Mouse (Mus musculus) stomach, embryonic 16.5 days (tissue): ENCODE data around the gene Rnf213. TPM values are rescaled to one million over a fixed set of nuclear protein-coding genes. Genes with fewer than 3 reads are reported as not detected.
"Not testable (repeated sequence)": the region's sequence is repeated elsewhere in the genome, so short reads cannot be mapped to it uniquely, and the experiment has no call there.

Experiments
- ATAC-seq: fragments of 200-750 bp; cut with Nextera tagmentation; 2 replicates; pipeline ENCODE4 v1.8.0; 2017; ENCODE audit warnings: moderate number of reproducible peaks, moderate TSS enrichment; ENCODE audit not compliant: insufficient read depth, low FRiP score
- H3K27ac ChIP-seq: fragments of 300-500 bp; sonication (generic); 2 replicates; pipeline ENCODE4 v1.5.1; 2014; ENCODE audit warnings: low read length
- H3K27me3 ChIP-seq: fragments of 300-500 bp; sonication (generic); 2 replicates; pipeline ENCODE4 v1.6.1; 2014; ENCODE audit warnings: low read length, control low read depth, mixed read lengths; ENCODE audit not compliant: control insufficient read depth, insufficient read depth
- H3K36me3 ChIP-seq: fragments of 300-500 bp; sonication (generic); 2 replicates; pipeline ENCODE4 v1.6.1; 2014; ENCODE audit warnings: low read length; ENCODE audit not compliant: control insufficient read depth, insufficient read depth
- H3K4me1 ChIP-seq: fragments of 300-500 bp; sonication (generic); 2 replicates; pipeline ENCODE4 v1.6.1; 2014; ENCODE audit warnings: low read length, control low read depth, mixed read lengths; ENCODE audit not compliant: control insufficient read depth, insufficient read depth
- H3K4me2 ChIP-seq: fragments of 300-500 bp; sonication (generic); 2 replicates; pipeline ENCODE4 v1.6.1; 2014; ENCODE audit warnings: low read depth, low read length, mixed read lengths
- H3K4me3 ChIP-seq: fragments of 300-500 bp; sonication (generic); replicated peaks from 2 replicates; pipeline ENCODE4 v1.5.1; 2014; ENCODE audit warnings: mild to moderate bottlenecking, low read length
- H3K9ac ChIP-seq: fragments of 300-500 bp; sonication (generic); 2 replicates; pipeline ENCODE4 v1.6.1; 2014; ENCODE audit warnings: low read length
- H3K9me3 ChIP-seq: fragments of 300-500 bp; sonication (generic); replicated peaks from 2 replicates; pipeline ENCODE4 v1.6.1; 2016; ENCODE audit warnings: low read length, control low read depth; ENCODE audit not compliant: control insufficient read depth
- WGBS: fragments of 180-500 bp; shearing (Covaris S2); extraction: QIAGEN DNeasy Blood & Tissue Kit; methylation state at CpG from one replicate; pipeline ENCODE4 v1.1.7; 2014; 5-methylcytosine and 5-hydroxymethylcytosine counted together
- polyA plus RNA-seq: library from polyadenylated mRNA; unstranded; fragments of >200 nt; fragmentation: Nextera tagmentation; extraction: Ambion mirVana; gene quantifications from 2 replicates; pipeline ENCODE4 v1.2.1, GENCODE M21; 2015

Rnf213 gene
- polyA plus RNA-seq, 1 experiment from 2014 or later = 7.3 TPM

DNA sequence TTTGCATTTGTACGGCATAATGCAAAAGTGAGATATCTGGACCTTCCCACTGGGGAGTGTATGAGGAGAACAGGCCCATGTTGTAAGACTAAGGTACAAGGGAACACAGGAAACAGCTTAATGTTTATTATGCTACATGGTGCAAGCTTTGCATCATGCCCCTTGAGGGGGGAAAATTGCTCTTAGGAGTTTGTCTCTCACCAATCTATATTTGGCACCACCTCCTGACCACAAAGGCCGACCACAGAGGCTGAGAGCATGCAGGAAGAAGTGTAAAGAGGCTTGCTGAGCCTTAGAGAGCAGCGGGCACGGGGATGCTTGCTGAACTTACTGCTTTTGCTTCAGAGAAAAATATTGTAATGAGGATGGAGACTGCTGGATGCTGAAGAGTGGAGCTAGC, 8.0 kb upstream of the Rnf213 start:
- no peaks in the 10 kb centered on the region for H3K27me3 ChIP-seq
- H3K4me2 ChIP-seq = no peak overlapping the region
- WGBS = 71% methylated on average over 4 of the region's 4 CpGs
- no peak for ATAC-seq
- H3K9me3 ChIP-seq = no peaks in the 10 kb centered on the region
- no peak overlapping the region for H3K4me3 ChIP-seq
- H3K27ac ChIP-seq = no peak overlapping the region
- no peak overlapping the region for H3K9ac ChIP-seq
- H3K4me1 ChIP-seq = no peaks in the 10 kb centered on the region
- H3K36me3 ChIP-seq = no peaks in the 10 kb centered on the region

DNA sequence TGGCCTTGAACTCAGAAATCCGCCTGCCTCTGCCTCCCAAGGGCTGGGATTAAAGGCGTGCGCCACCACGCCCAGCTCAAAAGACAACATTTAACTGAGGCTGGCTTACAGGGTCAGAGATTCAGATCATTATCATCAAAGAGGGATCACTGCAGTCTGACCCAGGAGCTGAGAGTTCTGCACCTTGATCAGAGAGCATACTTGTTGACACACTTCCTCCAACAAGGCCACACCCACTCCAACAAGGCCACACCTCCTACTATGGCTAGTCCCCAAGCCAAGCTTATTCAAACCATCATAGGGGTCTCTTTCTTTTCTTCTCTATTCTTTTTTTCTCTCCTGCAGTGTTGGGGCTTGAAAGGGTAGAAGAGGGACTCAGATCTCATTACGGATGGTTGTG, 6.6 kb upstream of the Rnf213 start:
- no peak for ATAC-seq
- no peak overlapping the region for H3K27ac ChIP-seq
- no peak overlapping the region for H3K4me3 ChIP-seq
- peaks cover 6% of the 10 kb centered on the region for H3K4me1 ChIP-seq
- H3K36me3 ChIP-seq = no peaks in the 10 kb centered on the region
- H3K9me3 ChIP-seq = no peaks in the 10 kb centered on the region
- H3K27me3 ChIP-seq = no peaks in the 10 kb centered on the region
- H3K9ac ChIP-seq = no peak overlapping the region
- H3K4me2 ChIP-seq = no peak overlapping the region
- WGBS = 93% methylated on average over 5 of the region's 5 CpGs

DNA sequence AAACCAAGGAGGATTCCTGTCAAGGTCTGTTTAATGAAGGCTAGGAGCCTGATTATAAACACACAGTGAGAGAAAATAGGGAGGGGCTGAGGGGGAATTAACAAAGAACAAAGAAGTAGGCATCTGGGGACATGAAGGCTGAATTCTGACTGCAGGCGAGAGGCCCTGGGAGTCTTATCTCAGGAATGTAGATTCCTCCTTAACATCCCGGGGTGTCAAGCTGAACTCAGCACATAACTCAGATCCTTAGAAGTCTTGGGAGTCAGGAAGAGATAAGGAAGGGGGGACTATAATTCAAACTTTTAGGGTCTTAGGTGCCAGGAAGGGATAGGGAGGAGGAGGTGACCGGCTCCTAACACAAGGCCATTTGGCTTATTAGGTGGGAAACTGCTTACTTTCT, 5.6 kb upstream of the Rnf213 start:
- not testable (repeated sequence) for H3K4me2 ChIP-seq, H3K4me3 ChIP-seq, H3K36me3 ChIP-seq, H3K9me3 ChIP-seq, H3K27me3 ChIP-seq, H3K9ac ChIP-seq, ATAC-seq, H3K27ac ChIP-seq
- H3K4me1 ChIP-seq = peaks cover 15% of the 10 kb centered on the region
- 16% methylated on average over 3 of the region's 3 CpGs for WGBS

DNA sequence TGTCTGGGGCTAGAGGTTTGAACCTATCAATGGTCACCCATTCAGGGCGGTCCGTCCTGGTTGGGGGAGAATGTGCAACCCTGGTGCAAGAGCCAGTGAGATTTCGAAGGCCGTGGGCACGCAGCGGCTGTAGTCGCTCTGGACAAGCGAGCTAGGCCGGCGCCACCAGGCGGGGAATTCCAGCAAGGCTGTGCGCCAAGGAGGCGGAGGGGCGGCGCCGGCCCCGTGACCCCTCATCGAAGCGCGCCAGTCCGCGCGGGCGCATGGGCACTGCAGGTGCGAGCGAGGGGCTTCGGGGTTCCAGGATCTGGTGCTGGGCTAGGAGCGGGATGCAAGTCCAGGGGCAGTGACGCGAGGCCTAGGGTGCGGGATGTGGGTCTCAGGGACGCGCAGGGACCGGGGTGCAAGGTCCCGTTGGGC, 3.0 kb upstream of the Rnf213 start:
- Histone ChIP-seq H3K9ac (peak overlapping the region; percentile 85), H3K4me1 (peaks cover 31% of the 10 kb centered on the region), H3K4me3 (peak overlapping the region; percentile 87), H3K4me2 (peak overlapping the region; percentile 79), H3K36me3 (no peaks in the 10 kb centered on the region), H3K27me3 (no peaks in the 10 kb centered on the region), H3K27ac (peak overlapping the region; percentile 83), H3K9me3 (no peaks in the 10 kb centered on the region)
- peak; percentile 71 for ATAC-seq
- 1% methylated on average over 35 of the region's 35 CpGs for WGBS

DNA sequence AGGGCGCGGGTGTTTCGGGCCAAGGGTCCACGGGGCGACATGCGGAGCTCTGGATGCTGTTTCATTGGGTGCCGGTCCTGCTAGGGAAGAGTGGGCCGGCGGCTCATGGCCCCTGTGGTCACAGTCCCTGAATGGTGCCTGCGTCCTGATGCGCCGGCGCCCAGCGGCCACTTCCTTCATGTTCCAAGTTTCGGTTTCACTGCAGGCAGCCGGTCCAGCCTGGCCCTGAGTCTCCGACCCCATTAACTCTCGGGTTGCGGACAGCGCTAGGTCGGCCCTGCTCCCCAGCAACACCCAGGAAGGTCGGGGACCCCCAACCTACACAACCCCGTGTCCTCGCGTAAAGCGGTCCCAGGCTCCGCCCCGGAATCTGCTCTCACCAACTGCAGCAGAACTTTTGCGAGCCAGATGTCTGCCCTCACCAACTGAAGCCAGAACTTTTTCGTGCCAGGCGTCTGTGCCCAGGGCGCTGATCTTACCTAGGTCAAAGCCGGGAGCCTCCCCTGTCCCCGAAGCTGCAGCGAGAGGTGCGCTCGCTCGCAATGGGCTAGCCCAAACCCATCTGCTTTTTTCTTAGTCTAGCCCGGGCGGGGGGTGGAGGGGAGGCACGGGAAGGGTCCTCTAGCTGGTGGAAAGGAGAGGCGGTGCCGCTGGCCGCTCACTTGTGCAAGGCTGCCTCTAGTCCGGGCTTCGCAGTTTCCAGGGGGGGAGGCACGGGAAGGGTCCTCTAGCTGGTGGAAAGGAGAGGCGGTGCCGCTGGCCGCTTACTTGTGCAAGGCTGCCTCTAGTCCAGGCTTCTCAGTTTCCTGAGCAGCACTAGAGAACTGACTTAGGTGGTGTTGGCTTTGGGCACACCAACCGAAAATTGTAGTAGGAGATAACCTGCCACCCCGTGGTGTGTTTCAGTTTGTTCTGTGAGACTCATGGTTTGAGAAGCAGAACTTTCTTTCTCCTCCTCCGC, 2.3 kb upstream of the Rnf213 start:
- Histone ChIP-seq H3K36me3 (no peaks in the 10 kb centered on the region), H3K4me2 (peak overlapping the region; percentile 79), H3K27me3 (no peaks in the 10 kb centered on the region), H3K4me1 (peaks cover 34% of the 10 kb centered on the region), H3K4me3 (peak overlapping the region; percentile 87), H3K9me3 (no peaks in the 10 kb centered on the region), H3K9ac (peak overlapping the region; percentile 85), H3K27ac (peak overlapping the region; percentile 83)
- 3% methylated on average over 53 of the region's 53 CpGs for WGBS
- peak; percentile 37 for ATAC-seq

DNA sequence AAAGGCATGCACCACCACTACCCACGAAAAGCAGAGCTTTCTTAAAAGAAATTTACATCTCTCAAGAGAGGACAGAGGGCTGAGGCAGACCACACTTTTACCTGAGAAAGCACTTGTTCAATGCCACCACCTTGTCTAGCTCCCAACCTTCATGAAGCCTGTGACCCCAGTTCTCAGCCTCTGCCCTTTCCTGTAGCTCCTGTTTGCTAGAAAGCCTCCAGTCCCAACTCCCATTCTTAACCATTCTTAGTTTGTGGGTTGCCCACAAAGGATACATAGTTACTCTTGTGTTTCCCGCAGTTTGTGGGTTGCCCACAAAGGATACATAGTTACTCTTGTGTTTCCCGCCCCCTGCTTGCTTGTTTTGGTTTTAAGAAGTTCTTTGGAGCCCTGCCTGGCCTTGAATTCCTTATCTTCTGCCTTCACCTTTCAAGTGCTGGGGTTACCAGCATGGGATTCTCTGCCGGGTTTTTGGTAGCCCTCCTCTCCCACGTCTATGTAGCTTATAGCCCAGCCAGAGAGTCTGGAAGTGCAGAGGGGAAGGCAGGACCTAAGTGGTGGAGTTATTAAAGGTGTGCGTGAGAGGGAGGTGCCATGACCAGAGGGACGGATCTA, 1.4 kb upstream of the Rnf213 start:
- Histone ChIP-seq H3K36me3 (no peaks in the 10 kb centered on the region), H3K4me2 (peak overlapping the region; percentile 79), H3K27me3 (no peaks in the 10 kb centered on the region), H3K4me1 (peaks cover 34% of the 10 kb centered on the region), H3K4me3 (peak overlapping the region; percentile 87; the same call in 1 of the 2 replicates), H3K27ac (peak overlapping the region; percentile 36; the same call in 1 of the 2 replicates), H3K9ac (0 out of 2 replicates have a peak overlapping the region, but pooled peaks have one; percentile 85), H3K9me3 (no peaks in the 10 kb centered on the region)
- 45% methylated on average over 7 of the region's 7 CpGs for WGBS
- no peak for ATAC-seq

DNA sequence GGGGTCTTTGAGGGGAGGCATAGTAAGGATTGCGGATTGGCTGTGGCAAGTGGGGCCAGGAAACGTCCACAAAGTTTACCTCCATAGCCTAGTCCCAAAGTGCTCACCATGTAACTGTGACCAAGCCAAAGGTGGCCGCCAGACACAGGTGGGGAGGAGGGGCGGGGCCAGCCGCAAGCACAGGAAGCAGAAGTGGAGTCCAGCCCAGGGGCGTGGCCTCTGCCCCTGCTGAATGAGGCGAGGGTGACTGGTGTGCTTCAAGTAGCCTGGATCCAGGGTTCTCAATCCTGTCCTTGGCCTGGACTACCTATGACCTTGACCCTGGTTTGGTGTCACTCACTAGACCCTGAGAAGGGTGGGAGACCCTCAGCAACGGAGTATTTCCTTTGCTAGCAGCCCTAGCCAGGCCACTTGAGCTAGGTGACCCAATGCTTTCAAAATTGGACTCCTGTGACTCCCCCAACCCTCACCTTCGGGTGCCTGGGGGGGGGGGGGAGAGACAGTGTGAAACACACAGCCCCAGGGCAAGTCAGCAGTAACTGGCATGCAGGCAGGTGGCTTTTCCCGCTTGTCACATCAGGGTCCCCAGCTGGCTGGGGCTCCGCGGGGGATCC, 792 bp upstream of the Rnf213 start:
- peak; percentile 59 for ATAC-seq
- no peaks in the 10 kb centered on the region for H3K36me3 ChIP-seq
- peak overlapping the region; percentile 74 for H3K9ac ChIP-seq
- 11% methylated on average over 12 of the region's 12 CpGs for WGBS
- peak overlapping the region; percentile 36 for H3K27ac ChIP-seq
- no peaks in the 10 kb centered on the region for H3K27me3 ChIP-seq
- no peaks in the 10 kb centered on the region for H3K9me3 ChIP-seq
- H3K4me3 ChIP-seq = peak overlapping the region; percentile 73
- peaks cover 34% of the 10 kb centered on the region for H3K4me1 ChIP-seq
- peak overlapping the region; percentile 79 for H3K4me2 ChIP-seq

DNA sequence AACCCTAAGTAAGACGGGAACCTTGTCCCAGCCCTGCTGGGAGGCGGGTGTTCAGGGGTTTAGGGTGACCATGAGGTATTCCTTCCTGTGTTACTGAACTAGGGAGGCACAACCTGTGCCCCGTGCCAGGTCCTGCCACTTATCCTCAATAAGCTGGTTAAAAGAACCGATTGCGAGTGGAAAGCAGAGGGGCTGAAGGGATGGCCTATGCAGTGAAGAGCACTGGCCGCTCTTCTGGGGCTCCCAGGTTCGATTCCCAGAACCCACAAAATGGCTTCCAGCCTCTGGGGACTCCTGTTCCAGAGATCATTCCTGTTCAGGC, 544 bp downstream of the Rnf213 start:
- no peak for ATAC-seq
- Histone ChIP-seq H3K9me3 (no peaks in the 10 kb centered on the region), H3K4me2 (peak overlapping the region; percentile 79), H3K9ac (peak overlapping the region; percentile 74), H3K4me3 (peak overlapping the region; percentile 73), H3K27ac (peak overlapping the region; percentile 75), H3K4me1 (peaks cover 34% of the 10 kb centered on the region), H3K27me3 (no peaks in the 10 kb centered on the region), H3K36me3 (no peaks in the 10 kb centered on the region)
- 27% methylated on average over 7 of the region's 7 CpGs for WGBS

DNA sequence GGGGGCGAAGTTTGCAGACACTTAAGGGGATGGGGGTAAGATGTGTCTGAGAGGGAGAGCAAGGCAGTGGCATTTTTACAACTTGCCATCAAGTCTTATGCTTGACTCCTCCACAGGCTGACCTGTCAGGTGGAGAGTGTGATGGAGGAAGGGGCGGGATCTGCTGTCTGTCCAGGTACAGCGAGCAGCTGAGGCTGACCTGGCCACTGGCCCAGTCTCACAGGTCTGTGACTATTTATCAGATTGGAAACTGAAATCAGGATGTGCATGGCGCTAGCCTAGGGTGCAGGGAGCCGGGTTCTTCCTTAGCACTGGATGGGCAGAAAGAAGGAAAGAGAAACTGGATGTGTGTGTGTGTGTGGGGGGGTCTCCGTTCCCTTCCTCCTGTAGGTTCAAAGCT, 1.3 kb downstream of the Rnf213 start:
- Histone ChIP-seq H3K9ac (peak overlapping the region; percentile 21; the same call in 1 of the 2 replicates), H3K9me3 (no peaks in the 10 kb centered on the region), H3K4me1 (peaks cover 34% of the 10 kb centered on the region), H3K27ac (no peak overlapping the region), H3K36me3 (no peaks in the 10 kb centered on the region), H3K4me3 (peak overlapping the region; percentile 73), H3K27me3 (no peaks in the 10 kb centered on the region), H3K4me2 (peak overlapping the region; percentile 79)
- no peak for ATAC-seq
- 46% methylated on average over 6 of the region's 6 CpGs for WGBS
